Mouse (Mus musculus): Measurements from ENCODE around the gene Tenm3. TPM values are rescaled to one million over a fixed set of nuclear protein-coding genes. Genes with fewer than 3 reads are reported as not detected.

The Tenm3 gene
- total RNA-seq (2022), result 10 to 100 TPM; 10.5 to 12.2 (median 11.8) TPM

GRCm38 (mm10) chr8:48843931-48844285, at the start of gene Tenm3:
Tenm3 (minus strand) TSS chr8:48843951.
- DNase-seq (ENCODE audit: low spot score in 2 of 2), result no peak

DNA sequence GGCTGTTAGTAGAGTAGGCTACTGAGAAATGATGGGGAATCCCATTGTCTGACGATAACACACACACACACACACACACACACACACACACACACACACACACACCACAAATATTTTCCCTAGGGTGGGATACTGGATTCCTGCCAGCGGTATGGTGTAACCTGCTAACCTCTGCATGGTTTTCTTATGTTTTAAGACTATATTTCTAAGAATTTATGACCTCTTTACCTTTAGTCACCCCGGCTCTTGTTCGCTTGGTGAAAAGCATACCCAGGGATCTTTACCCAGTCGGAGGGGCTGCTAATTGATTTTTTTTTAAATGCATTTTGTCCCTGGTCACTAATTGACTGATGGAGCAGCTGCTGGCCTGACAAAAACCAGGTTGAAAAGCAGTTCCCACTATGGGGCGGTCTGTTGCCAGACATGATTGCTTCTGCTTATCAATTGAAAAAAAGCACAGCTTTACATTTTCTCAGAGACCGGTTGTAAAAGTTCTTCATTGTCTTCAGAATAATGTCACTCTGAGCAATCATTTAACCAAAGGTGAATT, 46.5 kb upstream of the Tenm3 start:
- DNase-seq (ENCODE audit: low spot score in 2 of 2), result no peak

DNA sequence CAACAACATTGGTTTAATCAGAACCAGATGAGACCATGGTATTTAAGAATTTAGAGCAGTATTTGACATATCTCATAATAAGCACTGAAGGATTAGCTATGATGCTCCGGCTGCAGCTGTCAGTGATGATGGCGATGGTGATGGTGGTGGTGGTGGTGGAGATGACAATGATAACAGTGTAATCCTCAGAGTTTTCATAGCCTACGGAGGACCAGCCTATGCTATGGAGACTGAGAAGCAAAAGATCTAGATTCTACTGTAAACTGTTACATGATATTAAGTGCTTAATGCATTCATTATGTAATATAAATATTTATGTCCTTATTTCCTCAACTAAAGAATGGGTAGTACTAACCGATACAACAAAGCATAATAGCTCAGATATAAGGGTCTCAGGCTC, 40.5 kb upstream of the Tenm3 start:
- DNase-seq (ENCODE audit: low spot score in 2 of 2), result no peak

GRCm38 (mm10) chr8:48880585-48880984, 36.8 kb upstream of the Tenm3 start:
- no peak for DNase-seq (ENCODE audit: low spot score in 2 of 2)

DNA sequence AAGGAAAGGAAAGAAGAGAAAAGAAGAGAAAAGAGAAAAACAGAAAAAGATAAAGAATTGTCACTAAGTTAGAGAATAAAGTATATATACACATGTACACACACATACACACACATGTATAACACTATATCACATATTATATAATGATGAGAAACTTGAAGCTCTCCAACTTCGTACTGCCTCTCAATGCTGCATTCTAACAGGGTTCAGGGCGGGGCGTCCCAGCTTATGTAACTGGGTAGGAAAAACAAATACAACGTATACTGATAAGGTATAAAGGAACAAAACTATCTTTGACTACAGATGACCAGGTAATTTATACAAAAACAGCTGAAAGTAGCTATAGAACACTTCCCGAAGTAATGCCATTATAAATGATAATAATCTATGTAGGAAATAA, 22.2 kb upstream of the Tenm3 start:
- DNase-seq (ENCODE audit: low spot score in 2 of 2), result no peak

GRCm38 (mm10) chr8:48865485-48865884, 21.7 kb upstream of the Tenm3 start:
- no peak for DNase-seq (ENCODE audit: low spot score in 2 of 2)

- DNase-seq (ENCODE audit: low spot score in 2 of 2), result no peak
Observed at GRCm38 (mm10) chr8:48850223-48851010, 6.7 kb upstream of the Tenm3 start.

- DNase-seq (ENCODE audit: low spot score in 2 of 2), result no peak
Observed at GRCm38 (mm10) chr8:48849091-48849616, 5.4 kb upstream of the Tenm3 start.

- DNase-seq (ENCODE audit: low spot score in 2 of 2), result no peak
Observed at GRCm38 (mm10) chr8:48844961-48845360, 1.2 kb upstream of the Tenm3 start.

DNA sequence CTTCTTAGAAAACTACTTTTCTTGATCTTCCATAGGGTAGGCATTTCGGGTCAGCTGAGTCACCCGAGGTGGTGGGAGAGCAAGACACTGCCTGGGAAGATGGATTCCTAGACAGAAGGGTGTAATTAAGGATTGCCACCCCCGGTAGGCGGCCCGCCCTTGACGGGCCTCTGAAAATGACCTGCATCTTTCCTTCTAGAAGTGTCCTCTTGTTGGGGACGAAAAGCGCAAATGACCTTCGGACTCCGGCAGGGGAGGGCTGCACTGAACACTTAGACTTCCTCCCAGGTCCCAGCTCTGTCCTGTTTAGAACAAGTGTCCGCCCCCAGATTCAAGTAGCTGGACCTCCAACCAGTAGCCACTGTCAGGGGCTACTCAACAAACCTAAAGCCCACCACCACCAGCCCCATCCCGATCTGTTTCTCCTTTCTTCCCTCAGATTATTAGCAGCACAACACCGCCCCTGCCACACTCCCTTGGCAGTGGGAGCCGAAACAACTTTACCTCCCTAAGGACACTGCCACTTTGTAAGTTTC, 687 bp upstream of the Tenm3 start:
- no peak for DNase-seq (ENCODE audit: low spot score in 2 of 2)

DNA sequence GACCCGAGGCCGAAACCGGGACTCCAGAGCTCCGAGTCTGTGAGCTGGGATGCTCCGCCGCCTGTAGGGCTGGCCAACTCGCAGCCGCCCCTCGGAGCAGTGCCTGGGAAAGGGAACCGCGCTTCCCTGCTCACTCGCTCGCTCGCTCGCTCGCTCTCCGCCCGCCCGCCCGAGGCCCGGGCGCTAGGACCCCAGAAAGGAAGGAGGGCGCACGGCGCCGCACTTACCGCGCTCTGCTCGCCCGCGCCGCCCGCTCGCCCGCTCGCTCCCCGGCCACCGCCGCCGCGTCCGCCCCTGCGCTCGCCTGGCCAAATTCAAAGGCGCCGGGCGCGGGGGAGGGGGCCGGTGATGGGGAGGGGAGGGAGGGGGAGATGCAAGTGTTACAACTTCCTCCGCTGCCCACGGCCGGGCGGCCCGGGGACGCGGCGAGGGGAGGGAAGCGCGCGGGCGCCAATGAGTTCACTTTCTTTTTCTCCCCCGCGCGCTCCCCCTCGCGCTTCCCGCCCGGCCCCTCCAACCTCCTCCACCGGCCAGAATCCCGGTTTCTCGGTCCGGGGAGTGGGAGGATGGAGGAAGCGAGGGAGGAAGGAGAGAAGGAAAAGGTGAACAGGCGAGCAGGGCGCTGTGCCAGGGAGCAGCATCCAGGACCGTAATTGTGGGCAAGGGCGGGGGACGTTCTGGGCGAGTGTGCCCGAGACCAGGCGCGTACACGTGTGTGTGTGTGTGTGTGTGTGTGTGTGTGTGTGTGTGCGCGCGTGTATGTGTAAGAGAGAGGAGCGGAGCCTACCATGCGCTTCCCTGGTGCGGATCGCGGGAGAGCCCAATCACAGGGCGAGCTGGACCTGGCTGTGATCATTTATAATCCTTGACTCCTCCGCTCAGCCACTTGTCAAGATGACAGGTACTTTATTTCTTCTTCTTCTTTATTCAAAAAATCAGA, 490 bp downstream of the Tenm3 start:
- no peak for DNase-seq (ENCODE audit: low spot score in 2 of 2)

- DNase-seq (ENCODE audit: low spot score in 2 of 2), result no peak
Observed at GRCm38 (mm10) chr8:48842516-48842990, 1.2 kb downstream of the Tenm3 start.

- no peak for DNase-seq (ENCODE audit: low spot score in 2 of 2)
Observed at GRCm38 (mm10) chr8:48842035-48842434, 1.7 kb downstream of the Tenm3 start.

DNA sequence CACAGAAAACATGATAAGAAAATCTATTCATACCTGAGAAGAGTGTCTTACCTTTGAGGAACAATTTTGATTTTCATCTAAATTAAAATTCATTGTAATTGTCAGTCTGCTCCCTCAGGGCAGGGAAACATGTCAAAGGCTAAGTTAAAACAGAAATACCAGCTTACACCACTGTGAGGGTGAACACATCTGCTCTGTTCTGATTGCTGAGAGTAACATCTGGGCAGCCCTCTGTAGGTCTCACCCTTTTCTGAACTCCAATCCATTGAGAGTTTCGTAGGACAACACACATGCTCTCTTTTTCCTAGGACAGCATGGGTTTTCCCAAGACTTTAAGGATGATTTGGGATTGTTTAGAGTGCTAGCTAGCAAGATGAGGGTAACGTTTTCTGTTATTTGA, 8.0 kb downstream of the Tenm3 start:
- no peak for DNase-seq (ENCODE audit: low spot score in 2 of 2)

GRCm38 (mm10) chr8:48827454-48827853, 16.3 kb downstream of the Tenm3 start:
- no peak for DNase-seq (ENCODE audit: low spot score in 2 of 2)

- DNase-seq (ENCODE audit: low spot score in 2 of 2), result no peak
Observed at GRCm38 (mm10) chr8:48825666-48826065, 18.1 kb downstream of the Tenm3 start.

DNA sequence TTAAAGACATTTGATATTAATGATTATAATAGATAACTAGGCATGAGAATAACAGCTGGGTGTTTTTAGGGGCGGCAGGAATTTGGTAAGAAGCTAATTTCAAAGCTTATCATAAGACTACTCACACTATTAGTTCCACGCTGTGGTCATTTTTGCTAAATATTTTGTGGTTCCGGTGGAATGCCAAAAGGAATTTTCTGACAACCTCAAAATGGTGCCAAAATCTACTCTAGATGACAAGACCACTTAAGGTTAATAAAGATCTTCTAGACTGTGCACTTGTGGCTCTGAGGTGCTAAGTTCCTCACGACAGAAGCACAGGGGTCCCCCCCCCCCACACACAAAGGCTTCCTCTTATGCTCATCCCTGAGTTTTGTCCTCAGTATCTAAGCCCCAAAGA, 21.5 kb downstream of the Tenm3 start:
- no peak for DNase-seq (ENCODE audit: low spot score in 2 of 2)

DNA sequence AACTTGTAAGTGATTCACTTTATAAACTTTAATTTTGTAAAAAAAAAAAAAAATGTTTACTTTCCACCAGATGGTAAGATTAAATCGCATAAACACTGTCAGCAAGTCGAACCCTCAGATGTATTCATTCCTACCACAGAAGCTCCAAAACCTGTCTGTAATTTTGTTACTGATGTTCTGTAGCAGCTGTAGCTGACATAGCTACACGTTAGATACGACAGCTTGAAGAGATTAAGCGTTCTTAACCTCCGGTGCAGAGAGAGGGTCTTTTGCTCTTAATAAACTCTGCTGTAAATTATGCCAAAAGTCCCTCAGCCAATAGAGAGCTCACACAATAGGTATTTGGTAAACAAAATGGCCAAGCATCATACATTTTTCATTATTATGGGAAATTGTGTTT, 23.8 kb downstream of the Tenm3 start:
- DNase-seq (ENCODE audit: low spot score in 2 of 2), result no peak

DNA sequence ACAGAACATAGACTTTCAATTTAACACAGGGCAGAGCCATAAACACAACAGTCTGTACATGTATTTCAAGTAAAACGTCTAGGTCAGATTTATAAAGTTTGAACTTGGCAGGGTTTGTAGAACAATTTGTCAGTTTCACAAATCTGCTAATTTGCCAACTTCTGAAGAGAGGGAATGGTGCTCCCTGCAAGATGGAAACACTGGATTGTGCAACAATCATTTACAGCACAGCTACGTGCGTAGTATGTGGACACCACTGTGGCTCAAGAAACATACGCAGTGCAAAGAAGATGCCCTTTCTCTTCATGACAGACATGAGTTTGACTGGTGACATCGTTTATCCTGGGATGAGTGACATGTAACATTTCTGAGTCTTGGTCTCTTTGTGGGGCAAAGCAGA, 24.4 kb downstream of the Tenm3 start:
- no peak for DNase-seq (ENCODE audit: low spot score in 2 of 2)

- DNase-seq (ENCODE audit: low spot score in 2 of 2), result no peak
Observed at GRCm38 (mm10) chr8:48816941-48817340, 26.8 kb downstream of the Tenm3 start.

DNA sequence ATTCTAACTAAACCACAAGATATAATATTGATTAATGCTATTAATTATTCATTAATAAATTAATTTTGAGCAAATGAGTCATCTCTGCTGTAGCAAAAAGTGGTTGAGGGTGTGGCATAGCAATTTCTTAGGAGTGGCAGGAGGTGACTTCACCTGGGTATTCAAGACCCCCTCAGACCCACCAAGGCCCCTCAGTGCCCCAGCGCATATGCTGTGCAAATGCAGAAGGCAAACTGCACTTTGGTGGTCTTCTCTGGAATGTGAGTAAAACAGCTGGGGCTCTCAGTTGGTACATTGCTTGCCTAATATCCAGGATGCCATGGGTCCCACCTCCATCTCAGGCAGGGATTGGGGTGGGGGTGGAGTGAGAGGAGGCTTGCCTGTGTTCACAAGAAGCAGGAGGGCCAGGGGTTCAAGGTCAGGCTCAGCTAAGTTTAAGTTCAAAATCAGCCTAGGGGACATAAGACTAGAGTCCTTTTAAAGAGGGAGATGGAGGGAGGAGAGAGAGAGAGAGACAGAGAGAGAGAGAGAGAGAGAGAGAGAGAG, 31.5 kb downstream of the Tenm3 start:
- DNase-seq (ENCODE audit: low spot score in 2 of 2), result no peak

Data from gastrocnemius, adult 8-10 months (tissue).